Mouse (Mus musculus) thymus, adult 2 months (tissue): ENCODE measurements around the gene Syne2.

ENCODE experiments used
- CTCF ChIP-seq: fragments of 200-500 bp; IDR thresholded peaks from 2 replicates; pipeline ENCODE4 v1.5.1; 2012; ENCODE audit warnings: mild to moderate bottlenecking, control low read depth, low read length, moderate library complexity, borderline replicate concordance; ENCODE audit not compliant: control insufficient read depth, poor library complexity, insufficient read depth; ENCODE audit errors: extremely low read depth
- POLR2A ChIP-seq: fragments of 200-500 bp; IDR thresholded peaks from 2 replicates; pipeline ENCODE4 v1.6.1; 2012; ENCODE audit warnings: mild to moderate bottlenecking, low read length, control low read depth, moderate library complexity; ENCODE audit not compliant: control insufficient read depth, poor library complexity, insufficient read depth; ENCODE audit errors: extremely low read depth

DNA sequence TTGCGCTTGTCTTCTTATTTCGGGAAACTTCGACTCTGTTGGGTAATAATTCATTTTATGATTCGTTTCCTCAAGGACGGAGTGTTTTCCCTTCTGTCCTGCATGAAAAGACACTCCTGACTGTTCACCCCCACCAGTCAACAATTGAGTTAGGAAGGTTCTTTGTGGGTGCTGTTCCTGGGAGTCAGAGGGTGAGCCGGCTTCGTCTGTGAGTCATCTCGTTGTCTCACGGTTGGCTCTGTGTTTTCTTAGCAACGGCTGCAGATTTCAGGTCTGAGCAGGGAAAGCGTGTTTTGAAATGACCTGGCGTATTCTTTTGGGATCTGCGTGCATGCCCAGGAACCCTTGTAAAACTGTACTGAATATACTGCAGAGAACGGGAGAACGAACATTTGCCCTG is 9.8 kb downstream of the Syne2 start:
- TF ChIP-seq CTCF (no peak), POLR2A (no peak)
